Mouse (Mus musculus) lung, adult 2 months (tissue): ENCODE results near the gene Gpr137.

ENCODE experiments used
- CTCF ChIP-seq: fragments of 200-500 bp; IDR thresholded peaks from 2 replicates; pipeline ENCODE4 v1.5.1; 2011; ENCODE audit warnings: mild to moderate bottlenecking, low read length, control low read depth; ENCODE audit not compliant: insufficient read depth
- POLR2A ChIP-seq: fragments of 200-500 bp; IDR thresholded peaks from 2 replicates; pipeline ENCODE4 v1.6.1; 2011; ENCODE audit warnings: low read depth, mild to moderate bottlenecking, control low read depth, low read length, borderline replicate concordance; ENCODE audit errors: extremely low read depth

- TF ChIP-seq CTCF (no peak), POLR2A (no peak)
Measured at GRCm38 (mm10) chr19:6926559-6927255, 15.6 kb downstream of the Gpr137 start.
